Mouse (Mus musculus): ENCODE results near the gene Prss41. TPM values are rescaled to one million over a fixed set of nuclear protein-coding genes. Genes with fewer than 3 reads are reported as not detected.

Prss41 gene
- polyA plus RNA-seq, 2 experiments: 0.06 to 0.18 TPM

GRCm38 (mm10) chr17:23841145-23841544 is 2.8 kb downstream of the Prss41 start:
- Histone ChIP-seq H3K9ac (replicated peaks) (no peak overlapping the region), H3K27me3 (ENCODE audit: control insufficient read depth, insufficient read depth, low read length) (no peaks in the 10 kb centered on the region), H3K4me1 (replicated peaks; ENCODE audit: control insufficient read depth in 2 of 2, insufficient read depth in 2 of 2, low read length in 1 of 2) (no peaks in the 10 kb centered on the region), H3K4me3 (ENCODE audit: insufficient read depth in 1 of 2, low read depth in 2 of 2, low read length in 2 of 2) (no peak overlapping the region), H3K9me3 (ENCODE audit: control insufficient read depth, low read length) (no peaks in the 10 kb centered on the region), H3K27ac (no peak overlapping the region), H3K4me2 (ENCODE audit: low read depth) (no peak overlapping the region), H3K36me3 (replicated peaks; ENCODE audit: control insufficient read depth, insufficient read depth, low read depth) (no peaks in the 10 kb centered on the region)
- WGBS (ENCODE audit: insufficient replicate concordance): 19% methylated on average over 4 of the region's 4 CpGs
- DNase-seq (ENCODE audit: low read depth in 3 of 3, low spot score in 3 of 3) (peak; percentile 40 to 49 (median 46)), ATAC-seq (ENCODE audit: insufficient read depth) (no peak)
- TF ChIP-seq EP300 (IDR thresholded peaks at IDR 0.05; ENCODE audit: low read depth): no peak
- TF ChIP-seq CTCF (IDR thresholded peaks at IDR 0.05; ENCODE audit: low read depth): peak; percentile 82

- DNase-seq (ENCODE audit: low read depth in 3 of 3, low spot score in 3 of 3): no peak
- TF ChIP-seq CTCF (IDR thresholded peaks at IDR 0.05; ENCODE audit: low read depth) (no peak), EP300 (IDR thresholded peaks at IDR 0.05; ENCODE audit: low read depth) (no peak)
- WGBS (ENCODE audit: insufficient replicate concordance): 64% methylated on average over 8 of the region's 8 CpGs
- no peaks in the 10 kb centered on the region for H3K9me3 ChIP-seq (ENCODE audit: control insufficient read depth, low read length)
- no peak within 1 kb of the TSS for H3K9ac ChIP-seq (replicated peaks)
- H3K4me3 ChIP-seq (ENCODE audit: insufficient read depth in 1 of 2, low read depth in 2 of 2, low read length in 2 of 2): no peak within 1 kb of the TSS
- H3K4me1 ChIP-seq (replicated peaks; ENCODE audit: control insufficient read depth in 2 of 2, insufficient read depth in 2 of 2, low read length in 1 of 2): no peaks in the 10 kb centered on the region
- H3K36me3 ChIP-seq (replicated peaks; ENCODE audit: control insufficient read depth, insufficient read depth, low read depth): no peaks in the 10 kb centered on the region
- no peak for ATAC-seq (ENCODE audit: insufficient read depth)
- no peak within 1 kb of the TSS for H3K27ac ChIP-seq
- no peak within 1 kb of the TSS for H3K4me2 ChIP-seq (ENCODE audit: low read depth)
- H3K27me3 ChIP-seq (ENCODE audit: control insufficient read depth, insufficient read depth, low read length): peaks cover 2% of the 10 kb centered on the region; the same call in 1 of the 2 replicates
Measured at GRCm38 (mm10) chr17:23836006-23836575, 7.9 kb downstream of the Prss41 start, which contains the start of gene Prss33. Gene Prss33 (minus strand): TSS chr17:23836056.

GRCm38 (mm10) chr17:23831201-23831600 is 12.8 kb downstream of the Prss41 start:
- Histone ChIP-seq H3K4me1 (replicated peaks; ENCODE audit: control insufficient read depth in 2 of 2, insufficient read depth in 2 of 2, low read length in 1 of 2) (peaks cover 13 to 15% of the 10 kb centered on the region in 2 experiments), H3K27me3 (ENCODE audit: control insufficient read depth, insufficient read depth, low read length) (peaks cover 2% of the 10 kb centered on the region; the same call in 1 of the 2 replicates), H3K4me3 (ENCODE audit: insufficient read depth in 1 of 2, low read depth in 2 of 2, low read length in 2 of 2) (no peak overlapping the region), H3K9me3 (ENCODE audit: control insufficient read depth, low read length) (no peaks in the 10 kb centered on the region; the same call in 1 of the 2 replicates), H3K9ac (replicated peaks) (no peak overlapping the region), H3K36me3 (replicated peaks; ENCODE audit: control insufficient read depth, insufficient read depth, low read depth) (peaks cover 6% of the 10 kb centered on the region), H3K27ac (no peak overlapping the region), H3K4me2 (ENCODE audit: low read depth) (no peak overlapping the region)
- 81% methylated on average over 1 of the region's 1 CpGs for WGBS (ENCODE audit: insufficient replicate concordance)
- ATAC-seq (ENCODE audit: insufficient read depth) (no peak), DNase-seq (ENCODE audit: low read depth in 3 of 3, low spot score in 3 of 3) (no peak)
- no peak for TF ChIP-seq CTCF (IDR thresholded peaks at IDR 0.05; ENCODE audit: low read depth)
- TF ChIP-seq EP300 (IDR thresholded peaks at IDR 0.05; ENCODE audit: low read depth): no peak

GRCm38 (mm10) chr17:23829064-23829619 is 14.8 kb downstream of the Prss41 start, which contains the start of gene Elob:
Gene Elob (minus strand): TSS chr17:23829136.
- Histone ChIP-seq H3K27ac (peak within 1 kb of the TSS; percentile 71), H3K9me3 (ENCODE audit: control insufficient read depth, low read length) (no peaks in the 10 kb centered on the region; the same call in 1 of the 2 replicates), H3K36me3 (replicated peaks; ENCODE audit: control insufficient read depth, insufficient read depth, low read depth) (peaks cover 25% of the 10 kb centered on the region), H3K4me3 (ENCODE audit: insufficient read depth in 1 of 2, low read depth in 2 of 2, low read length in 2 of 2) (peak within 1 kb of the TSS; percentile 83 to 96), H3K4me1 (replicated peaks; ENCODE audit: control insufficient read depth in 2 of 2, insufficient read depth in 2 of 2, low read length in 1 of 2) (peaks cover 13 to 15% of the 10 kb centered on the region in 2 experiments), H3K4me2 (ENCODE audit: low read depth) (peak within 1 kb of the TSS; percentile 97), H3K27me3 (ENCODE audit: control insufficient read depth, insufficient read depth, low read length) (peaks cover 2% of the 10 kb centered on the region; the same call in 1 of the 2 replicates), H3K9ac (replicated peaks) (peak within 1 kb of the TSS; percentile 90)
- 1% methylated on average over 39 of the region's 42 CpGs for WGBS (ENCODE audit: insufficient replicate concordance)
- TF ChIP-seq CTCF (IDR thresholded peaks at IDR 0.05; ENCODE audit: low read depth): peak; percentile 83
- TF ChIP-seq EP300 (IDR thresholded peaks at IDR 0.05; ENCODE audit: low read depth): no peak
- DNase-seq (ENCODE audit: low read depth in 3 of 3, low spot score in 3 of 3) (peak; percentile 68 to 80 (median 76)), ATAC-seq (ENCODE audit: insufficient read depth) (peak; percentile 92)
